Mouse (Mus musculus) liver, postnatal 0 days (tissue): ENCODE data around the gene Galnt10.

Experiments
- CTCF ChIP-seq: sonication (generic); IDR thresholded peaks from 2 replicates; pipeline ENCODE4 v1.5.1; 2016; ENCODE audit warnings: antibody characterized with exemption, low read depth
- EP300 ChIP-seq: IDR thresholded peaks from 2 replicates; pipeline ENCODE4 v1.6.1; 2016; ENCODE audit warnings: antibody characterized with exemption, low read depth, mild to moderate bottlenecking

DNA sequence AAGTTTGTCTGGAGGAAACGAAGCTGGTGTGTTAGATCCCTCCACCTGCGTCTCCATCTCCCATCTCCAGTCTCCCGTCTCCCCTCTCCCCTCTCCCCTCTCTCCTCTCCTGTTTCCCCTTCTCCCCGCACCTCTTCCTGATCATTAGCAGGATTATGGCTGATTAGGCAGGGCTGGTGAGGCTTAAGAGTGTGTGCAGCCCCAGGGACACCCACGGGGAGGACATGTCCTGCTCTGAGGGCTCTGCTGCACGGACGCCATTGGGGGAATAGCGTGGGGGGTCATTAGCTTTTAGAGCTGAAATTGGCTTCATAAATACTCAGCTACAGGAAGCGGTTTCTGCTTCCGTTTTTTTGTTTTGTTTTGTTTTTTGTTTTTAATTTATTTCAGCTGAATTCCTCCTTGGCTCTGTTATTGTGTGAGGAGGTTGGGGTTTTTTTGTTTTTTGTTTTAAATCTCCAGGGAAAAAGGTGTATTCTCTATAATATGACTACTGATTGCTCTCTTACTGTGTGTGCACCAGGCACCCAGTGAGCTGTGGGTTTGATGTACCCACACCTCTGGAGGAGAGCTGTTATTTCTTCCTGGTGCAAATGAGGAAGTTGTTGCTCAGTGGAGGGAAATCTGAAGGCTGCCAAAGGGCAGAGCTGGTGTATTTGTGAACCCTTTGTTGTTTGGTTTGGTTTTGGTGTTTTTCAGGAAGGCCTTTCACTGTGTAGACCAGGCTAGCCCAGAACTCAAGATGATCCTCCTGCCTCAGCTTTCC, 40.6 kb downstream of the Galnt10 start:
- TF ChIP-seq CTCF (no peak), EP300 (no peak)
